Mouse (Mus musculus): ENCODE measurements around the gene Fer. TPM values are rescaled to one million over a fixed set of nuclear protein-coding genes. Genes with fewer than 3 reads are reported as not detected.

Gene Fer
- polyA plus RNA-seq, 1 experiment, result 2.7 TPM

GRCm38 (mm10) chr17:63849151-63849550, 13.7 kb upstream of the Fer start:
- Histone ChIP-seq H3K27me3 (replicated peaks; ENCODE audit: control insufficient read depth, insufficient read depth, low read length) (no peaks in the 10 kb centered on the region; the same call in 1 of the 2 replicates), H3K36me3 (ENCODE audit: control insufficient read depth, insufficient read depth, low read length) (no peaks in the 10 kb centered on the region), H3K4me1 (ENCODE audit: control insufficient read depth, insufficient read depth, low read length) (no peaks in the 10 kb centered on the region), H3K27ac (ENCODE audit: insufficient read depth, low read depth, low read length) (peak overlapping the region; percentile 36; the same call in 1 of the 2 replicates), H3K4me3 (ENCODE audit: insufficient read depth, low read depth, low read length) (peak overlapping the region; percentile 86)
- TF ChIP-seq POLR2A (IDR thresholded peaks at IDR 0.05; ENCODE audit: low read depth, low read length), result no peak
- TF ChIP-seq CTCF (conservative IDR thresholded peaks at IDR 0.05; ENCODE audit: insufficient read depth, insufficient read length, low read depth, low read length), result no peak
- no peak for DNase-seq
- WGBS, result 2% methylated on average over 6 of the region's 6 CpGs

- peak; percentile 90 for DNase-seq
Observed at GRCm38 (mm10) chr17:63849566-63849965, 13.3 kb upstream of the Fer start.

GRCm38 (mm10) chr17:63850016-63850415, 12.8 kb upstream of the Fer start:
- 94% methylated on average over 9 of the region's 9 CpGs for WGBS
- H3K4me3 ChIP-seq (ENCODE audit: insufficient read depth, low read depth, low read length), result no peak overlapping the region
- TF ChIP-seq POLR2A (IDR thresholded peaks at IDR 0.05; ENCODE audit: low read depth, low read length), result no peak
- TF ChIP-seq CTCF (conservative IDR thresholded peaks at IDR 0.05; ENCODE audit: insufficient read depth, insufficient read length, low read depth, low read length), result no peak
- H3K4me1 ChIP-seq (ENCODE audit: control insufficient read depth, insufficient read depth, low read length), result no peaks in the 10 kb centered on the region
- H3K36me3 ChIP-seq (ENCODE audit: control insufficient read depth, insufficient read depth, low read length), result no peaks in the 10 kb centered on the region
- no peak overlapping the region for H3K27ac ChIP-seq (ENCODE audit: insufficient read depth, low read depth, low read length)
- no peaks in the 10 kb centered on the region; the same call in 1 of the 2 replicates for H3K27me3 ChIP-seq (replicated peaks; ENCODE audit: control insufficient read depth, insufficient read depth, low read length)
- DNase-seq, result no peak

More at GRCm38 (mm10) chr17:63849566-63849965, 13.3 kb upstream of the Fer start:
- Histone ChIP-seq H3K27ac (ENCODE audit: insufficient read depth, low read depth, low read length) (peak overlapping the region; percentile 36; the same call in 1 of the 2 replicates), H3K36me3 (ENCODE audit: control insufficient read depth, insufficient read depth, low read length) (no peaks in the 10 kb centered on the region), H3K27me3 (replicated peaks; ENCODE audit: control insufficient read depth, insufficient read depth, low read length) (no peaks in the 10 kb centered on the region; the same call in 1 of the 2 replicates), H3K4me1 (ENCODE audit: control insufficient read depth, insufficient read depth, low read length) (no peaks in the 10 kb centered on the region), H3K4me3 (ENCODE audit: insufficient read depth, low read depth, low read length) (peak overlapping the region; percentile 86)
- TF ChIP-seq POLR2A (IDR thresholded peaks at IDR 0.05; ENCODE audit: low read depth, low read length), result peak; percentile 29
- TF ChIP-seq CTCF (conservative IDR thresholded peaks at IDR 0.05; ENCODE audit: insufficient read depth, insufficient read length, low read depth, low read length), result no peak
- WGBS, result 1% methylated on average over 22 of the region's 22 CpGs

GRCm38 (mm10) chr17:63857023-63857544, 5.8 kb upstream of the Fer start:
- DNase-seq, result no peak
- H3K27ac ChIP-seq (ENCODE audit: insufficient read depth, low read depth, low read length), result no peak overlapping the region
- WGBS, result 92% methylated on average over 7 of the region's 7 CpGs
- H3K27me3 ChIP-seq (replicated peaks; ENCODE audit: control insufficient read depth, insufficient read depth, low read length), result no peaks in the 10 kb centered on the region
- H3K36me3 ChIP-seq (ENCODE audit: control insufficient read depth, insufficient read depth, low read length), result no peaks in the 10 kb centered on the region
- TF ChIP-seq POLR2A (IDR thresholded peaks at IDR 0.05; ENCODE audit: low read depth, low read length) (no peak), CTCF (conservative IDR thresholded peaks at IDR 0.05; ENCODE audit: insufficient read depth, insufficient read length, low read depth, low read length) (no peak)
- no peaks in the 10 kb centered on the region for H3K4me1 ChIP-seq (ENCODE audit: control insufficient read depth, insufficient read depth, low read length)
- H3K4me3 ChIP-seq (ENCODE audit: insufficient read depth, low read depth, low read length), result no peak overlapping the region

- Histone ChIP-seq H3K36me3 (ENCODE audit: control insufficient read depth, insufficient read depth, low read length) (no peaks in the 10 kb centered on the region), H3K27me3 (replicated peaks; ENCODE audit: control insufficient read depth, insufficient read depth, low read length) (no peaks in the 10 kb centered on the region), H3K4me1 (ENCODE audit: control insufficient read depth, insufficient read depth, low read length) (0 out of 2 replicates have a peak, but pooled peaks cover 2% of the 10 kb centered on the region), H3K27ac (ENCODE audit: insufficient read depth, low read depth, low read length) (no peak overlapping the region), H3K4me3 (ENCODE audit: insufficient read depth, low read depth, low read length) (no peak overlapping the region)
- WGBS, result 52% methylated on average over 4 of the region's 4 CpGs
- no peak for TF ChIP-seq POLR2A (IDR thresholded peaks at IDR 0.05; ENCODE audit: low read depth, low read length)
- TF ChIP-seq CTCF (conservative IDR thresholded peaks at IDR 0.05; ENCODE audit: insufficient read depth, insufficient read length, low read depth, low read length), result no peak
- DNase-seq, result peak; percentile 13
Observed at GRCm38 (mm10) chr17:63860988-63861387, 1.9 kb upstream of the Fer start.

GRCm38 (mm10) chr17:63862399-63862798, 463 bp upstream of the Fer start:
- no peak overlapping the region for H3K4me3 ChIP-seq (ENCODE audit: insufficient read depth, low read depth, low read length)
- no peaks in the 10 kb centered on the region for H3K36me3 ChIP-seq (ENCODE audit: control insufficient read depth, insufficient read depth, low read length)
- no peaks in the 10 kb centered on the region for H3K27me3 ChIP-seq (replicated peaks; ENCODE audit: control insufficient read depth, insufficient read depth, low read length)
- WGBS, result 49% methylated on average over 3 of the region's 3 CpGs
- no peak overlapping the region for H3K27ac ChIP-seq (ENCODE audit: insufficient read depth, low read depth, low read length)
- 0 out of 2 replicates have a peak, but pooled peaks cover 2% of the 10 kb centered on the region for H3K4me1 ChIP-seq (ENCODE audit: control insufficient read depth, insufficient read depth, low read length)
- TF ChIP-seq POLR2A (IDR thresholded peaks at IDR 0.05; ENCODE audit: low read depth, low read length) (no peak), CTCF (conservative IDR thresholded peaks at IDR 0.05; ENCODE audit: insufficient read depth, insufficient read length, low read depth, low read length) (no peak)
- no peak for DNase-seq

- Histone ChIP-seq H3K4me1 (ENCODE audit: control insufficient read depth, insufficient read depth, low read length) (0 out of 2 replicates have a peak, but pooled peaks cover 2% of the 10 kb centered on the region), H3K4me3 (ENCODE audit: insufficient read depth, low read depth, low read length) (peak within 1 kb of the TSS; percentile 99), H3K27me3 (replicated peaks; ENCODE audit: control insufficient read depth, insufficient read depth, low read length) (no peaks in the 10 kb centered on the region), H3K27ac (ENCODE audit: insufficient read depth, low read depth, low read length) (peak within 1 kb of the TSS; percentile 86), H3K36me3 (ENCODE audit: control insufficient read depth, insufficient read depth, low read length) (no peaks in the 10 kb centered on the region)
- peak; percentile 99 for DNase-seq
- TF ChIP-seq CTCF (conservative IDR thresholded peaks at IDR 0.05; ENCODE audit: insufficient read depth, insufficient read length, low read depth, low read length) (no peak), POLR2A (IDR thresholded peaks at IDR 0.05; ENCODE audit: low read depth, low read length) (peak; percentile 59)
- 2% methylated on average over 55 of the region's 55 CpGs for WGBS
Observed at GRCm38 (mm10) chr17:63863647-63864149, 836 bp downstream of the Fer start, which contains the start of gene A930002H24Rik. Gene A930002H24Rik (minus strand): TSS chr17:63863791.

Data from kidney, adult 2 months (tissue).